Mouse (Mus musculus): ENCODE results near the gene Sh3rf1.

The Sh3rf1 gene

DNA sequence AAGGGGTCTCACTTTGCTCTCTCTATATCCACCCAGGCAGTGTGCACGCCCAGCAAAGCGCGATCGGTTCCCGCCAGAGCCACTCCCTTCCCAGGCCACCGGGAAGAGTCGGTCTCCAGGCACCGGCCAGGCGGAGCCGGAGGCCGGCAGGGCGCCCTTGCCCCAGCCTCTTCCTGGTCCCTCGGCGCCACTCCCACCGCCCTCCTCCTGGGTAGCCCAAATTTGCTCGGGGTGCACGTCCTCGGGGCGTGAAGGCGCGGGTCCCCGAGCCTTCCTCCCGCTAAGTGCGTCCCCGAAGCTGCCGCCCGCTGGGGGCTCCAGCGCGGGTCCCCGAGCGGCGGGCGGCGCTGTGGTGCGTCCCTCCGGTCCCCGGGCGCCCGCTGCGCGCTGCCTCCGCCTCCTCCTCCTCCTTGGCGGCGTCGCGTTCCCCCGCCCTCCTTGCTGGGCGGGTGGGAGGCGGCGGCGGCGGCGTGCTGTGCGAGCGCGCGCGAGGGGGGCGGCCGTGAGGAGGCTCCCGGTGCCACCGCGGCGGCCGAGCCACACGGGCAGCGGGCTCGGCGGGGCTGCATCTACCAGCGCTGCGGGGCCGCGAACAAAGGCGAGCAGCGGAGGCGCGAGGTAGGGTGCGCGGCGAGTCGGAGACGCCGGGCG lies at the start of gene Sh3rf1:
Gene Sh3rf1 (plus strand): TSS at position 144 of the 651 bp plus-strand sequence.
- peak; percentile 79 for DNase-seq (ENCODE audit: low spot score)

DNA sequence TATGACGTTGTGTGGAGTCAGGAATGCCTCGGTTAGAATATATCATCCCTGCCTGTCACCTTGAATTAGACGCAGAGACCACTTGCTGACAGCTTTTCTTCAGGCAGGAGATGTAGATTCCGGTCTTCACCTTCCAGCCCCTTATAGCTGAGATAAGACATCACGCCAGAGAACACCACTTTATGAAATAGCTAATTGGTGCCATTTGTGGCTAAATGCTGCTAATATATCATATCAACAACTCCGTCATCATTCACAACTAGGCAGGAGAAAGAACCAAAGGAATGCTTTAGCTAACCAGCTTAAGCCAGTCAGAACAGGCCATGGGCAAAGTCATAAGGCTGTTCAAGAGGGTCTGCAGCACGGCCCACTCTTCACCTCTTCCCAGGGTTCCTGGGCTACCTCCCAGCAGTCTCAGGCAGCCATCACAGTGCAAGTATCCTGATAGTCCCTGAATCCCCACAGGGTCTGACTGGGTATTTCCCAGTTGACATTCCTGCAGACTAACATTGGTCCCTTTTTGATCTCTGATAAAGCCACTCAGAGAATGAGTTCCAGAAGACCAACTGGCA lies 49.7 kb upstream of the Sh3rf1 start:
- DNase-seq (ENCODE audit: low spot score): no peak

DNA sequence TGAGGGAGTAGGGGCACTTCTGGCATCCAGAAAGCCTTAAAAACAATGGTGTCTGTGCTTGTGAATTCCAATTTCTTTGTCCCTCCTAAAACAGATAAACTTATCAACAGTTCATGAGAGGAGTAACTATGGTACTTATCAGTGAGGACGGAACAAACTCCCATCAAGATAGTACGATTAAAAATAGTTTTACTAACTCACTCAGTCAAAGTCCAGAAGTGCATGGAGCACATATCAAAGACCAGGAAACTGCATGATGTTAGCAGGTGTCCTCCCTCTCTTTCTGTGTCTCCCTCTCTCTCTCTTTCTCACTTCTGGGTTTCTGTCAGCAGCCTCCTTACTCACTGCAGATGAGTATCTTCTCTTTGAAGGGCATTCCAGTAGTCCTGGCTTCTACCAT lies 47.8 kb upstream of the Sh3rf1 start:
- no peak for DNase-seq (ENCODE audit: low spot score)

DNA sequence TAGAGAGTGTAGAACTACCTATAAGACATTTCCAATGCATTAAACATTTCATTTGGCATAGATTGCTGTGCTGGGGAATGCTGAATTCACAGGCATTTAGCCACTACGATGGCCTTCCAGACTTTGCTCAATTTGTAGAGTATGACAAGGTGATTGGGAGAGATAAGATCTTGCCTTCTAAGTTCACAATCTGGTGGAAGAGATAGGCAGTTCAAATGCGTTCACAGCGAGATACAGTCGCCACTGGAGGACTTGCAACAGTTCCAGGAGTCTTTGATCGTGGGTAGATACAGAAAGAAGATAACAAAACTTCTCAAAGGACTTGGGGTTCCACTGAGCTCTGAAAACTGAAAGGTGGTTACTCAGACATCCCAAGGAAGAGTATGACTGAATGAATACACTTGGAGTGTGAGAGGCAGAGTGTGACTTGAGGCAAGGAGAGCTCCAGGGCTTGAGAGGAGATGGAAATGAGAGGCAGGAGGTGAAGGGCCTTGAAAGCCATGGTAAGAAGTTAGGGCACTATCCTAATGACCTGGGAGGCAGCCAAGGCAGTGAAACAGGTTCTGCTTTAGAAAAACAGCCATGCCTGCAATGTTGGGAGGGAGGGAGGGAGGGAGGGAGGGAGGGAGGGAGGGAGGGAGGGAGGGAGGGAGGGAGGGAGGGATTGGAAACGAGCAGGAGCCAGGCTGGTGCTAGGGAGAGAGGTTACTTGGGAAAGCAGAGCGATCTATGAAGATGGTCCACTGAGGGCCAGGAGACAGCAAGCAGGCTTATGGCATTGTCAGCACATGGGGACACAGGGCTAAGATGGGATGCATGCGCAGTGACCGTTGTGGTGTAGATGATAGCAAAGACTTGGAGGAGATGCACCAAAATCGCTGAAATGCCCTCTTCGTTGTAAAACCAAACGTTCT lies 45.7 kb upstream of the Sh3rf1 start:
- no peak for DNase-seq (ENCODE audit: low spot score)

DNA sequence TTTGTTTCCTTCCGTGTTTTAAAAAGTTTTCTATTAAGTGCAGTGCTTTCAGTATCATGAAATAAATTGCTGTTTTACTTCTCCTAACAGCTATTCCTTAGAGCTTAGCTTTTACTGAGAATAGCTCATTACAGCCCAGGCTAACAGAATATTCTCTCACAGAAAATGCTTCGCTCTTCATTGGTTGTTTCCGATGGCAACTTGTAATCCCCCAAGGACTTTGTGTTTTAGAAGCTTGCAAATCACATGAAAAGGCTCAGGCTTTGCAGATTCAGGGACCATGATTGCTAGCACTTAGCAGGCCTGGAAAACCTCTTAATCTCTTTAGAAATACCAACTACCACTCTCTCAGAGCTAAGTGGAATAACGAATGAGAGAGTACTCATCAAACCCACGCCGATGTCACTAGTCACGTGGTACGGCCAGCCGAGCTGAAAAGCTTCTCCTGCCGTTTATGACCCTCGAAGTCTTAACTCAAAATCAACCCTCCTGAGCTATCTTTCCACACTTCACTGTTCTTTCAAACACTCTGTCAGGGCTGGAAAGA lies 45.0 kb upstream of the Sh3rf1 start:
- peak; percentile 25 for DNase-seq (ENCODE audit: low spot score)

DNA sequence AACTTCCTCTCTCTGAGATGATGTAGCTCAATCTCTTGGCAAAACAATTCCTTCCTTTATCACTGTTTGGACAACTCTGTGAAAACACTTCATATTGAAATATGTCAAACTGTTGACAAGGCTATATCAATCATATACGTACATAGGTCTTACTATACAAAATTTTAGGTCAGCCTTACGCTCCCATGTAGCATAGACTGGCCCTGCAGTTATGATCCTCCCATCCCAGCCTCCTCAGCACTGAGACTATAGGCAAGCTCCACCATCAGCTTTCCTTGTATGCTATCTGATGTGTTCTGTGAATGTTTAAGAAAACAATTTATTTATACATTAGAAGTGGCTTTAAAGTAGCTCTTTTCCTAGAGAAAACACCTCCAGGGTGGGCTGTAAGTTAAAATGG lies 42.1 kb upstream of the Sh3rf1 start:
- DNase-seq (ENCODE audit: low spot score): no peak

DNA sequence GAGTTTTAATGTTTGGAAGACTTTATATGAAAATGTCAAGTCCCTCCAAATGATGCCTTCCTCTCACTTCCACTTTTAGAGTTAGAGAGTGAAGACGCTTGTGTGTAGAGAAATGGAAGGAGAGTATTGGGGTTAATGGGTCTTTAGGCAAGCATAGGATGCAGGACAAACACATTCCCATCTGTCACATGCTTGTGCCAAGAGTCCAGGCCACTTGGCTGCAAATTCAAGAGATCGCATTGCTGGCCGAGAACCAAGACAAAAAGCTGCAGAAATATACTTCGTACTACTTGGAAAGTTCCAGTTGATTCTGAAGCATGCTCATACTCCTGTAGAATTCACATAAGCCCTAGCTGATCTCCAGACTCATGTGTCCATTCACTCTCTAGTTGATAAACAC lies 41.7 kb upstream of the Sh3rf1 start:
- DNase-seq (ENCODE audit: low spot score): no peak

DNA sequence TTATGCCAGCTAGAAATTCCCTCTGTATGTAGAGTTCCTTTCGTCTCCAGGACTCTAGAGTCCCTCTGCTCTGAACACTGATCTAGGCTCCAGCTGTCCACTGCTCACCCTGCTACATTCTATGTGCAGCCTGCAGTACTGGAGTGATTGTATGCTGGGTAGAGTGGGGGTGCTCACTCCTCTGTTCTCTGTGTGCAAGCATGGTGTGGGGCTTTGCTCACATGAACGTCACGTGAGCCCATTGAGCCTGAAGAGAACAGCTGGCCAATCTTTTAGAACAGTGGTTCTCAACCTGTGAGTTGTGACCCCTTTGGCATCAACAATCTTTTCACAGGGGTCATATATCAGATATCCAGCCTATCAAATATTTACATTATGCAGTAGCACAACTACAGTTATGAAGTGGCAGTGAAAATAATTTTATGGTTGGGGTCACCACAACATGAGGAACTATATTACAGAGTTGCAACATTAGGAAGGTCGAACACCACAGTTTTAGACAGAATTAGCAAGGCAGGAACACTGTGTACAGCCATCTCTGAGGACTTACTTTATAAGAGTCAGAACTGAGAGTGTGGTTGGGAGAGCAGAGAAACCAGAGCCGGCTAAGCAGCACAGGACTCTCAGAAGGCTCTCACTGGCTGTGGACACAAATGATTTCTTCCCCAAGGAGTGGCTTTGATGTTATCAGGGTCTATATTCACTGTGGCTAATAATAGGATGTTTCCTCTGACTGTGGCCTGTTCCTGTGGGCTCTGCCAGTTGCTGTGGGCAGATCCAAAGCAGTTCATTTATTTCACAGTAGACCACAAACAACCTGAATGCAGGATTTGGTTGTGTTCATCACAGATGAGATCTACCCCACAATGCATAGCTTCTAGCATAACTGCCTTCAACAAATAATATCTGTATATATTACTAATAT lies 38.1 kb upstream of the Sh3rf1 start:
- no peak for DNase-seq (ENCODE audit: low spot score)

DNA sequence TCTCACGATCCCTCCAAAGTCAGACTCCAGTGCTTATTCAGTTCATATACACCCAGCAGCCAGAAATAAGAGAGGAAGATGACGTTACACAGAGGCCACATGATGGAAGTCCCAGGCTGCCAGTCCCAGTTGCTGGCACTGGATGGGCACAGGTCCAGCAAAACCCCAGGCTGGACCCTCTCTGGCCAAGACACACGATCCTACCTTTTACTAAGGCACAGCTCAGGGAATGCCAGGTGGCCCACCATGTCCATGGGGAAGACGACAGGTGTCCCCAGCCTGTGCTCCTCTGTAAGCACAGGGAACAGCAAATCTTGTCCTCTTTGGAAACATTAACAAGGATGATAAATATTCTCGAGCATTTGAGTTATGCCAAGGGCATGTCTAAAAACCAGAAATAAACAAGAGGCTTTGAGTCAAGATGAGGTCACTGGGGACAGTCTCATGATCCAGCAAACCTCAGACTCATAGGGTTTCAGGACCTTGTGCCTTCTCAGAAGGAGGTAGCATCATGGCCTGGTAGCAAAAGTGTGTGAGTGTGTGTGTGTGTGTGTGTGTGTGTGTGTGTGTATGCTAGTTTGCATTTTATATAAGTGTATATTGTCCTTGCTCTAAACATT lies 29.3 kb upstream of the Sh3rf1 start:
- no peak for DNase-seq (ENCODE audit: low spot score)

DNA sequence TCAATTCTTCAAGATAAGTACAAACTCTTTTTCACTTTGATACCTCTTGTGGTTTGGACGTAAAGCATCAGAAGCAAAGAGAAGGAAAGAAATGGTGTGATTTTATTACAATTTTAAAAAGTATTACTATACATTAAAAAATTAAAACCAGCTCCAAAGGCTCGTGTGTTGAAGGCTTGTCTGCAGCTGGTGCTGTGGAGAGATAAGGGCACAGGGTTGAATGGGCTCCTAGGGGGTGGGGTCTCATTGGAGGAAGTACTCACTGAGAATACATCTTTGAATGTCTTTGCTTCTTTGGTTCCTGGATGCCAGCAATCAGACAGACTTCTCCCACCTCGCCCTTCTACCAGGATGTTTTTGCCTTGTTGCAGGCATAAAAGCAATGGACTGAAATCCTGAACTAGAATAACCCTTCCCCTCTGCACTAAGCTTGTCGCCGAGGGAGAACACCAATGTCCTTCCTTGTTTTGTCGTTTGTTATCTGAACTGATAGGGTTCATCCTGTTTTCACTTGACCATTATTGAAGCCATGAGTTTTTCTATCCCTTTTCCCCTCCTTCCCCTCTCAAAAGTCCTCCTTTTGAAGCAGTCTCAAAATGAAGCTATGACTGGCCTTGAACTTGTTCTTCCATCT lies 23.3 kb upstream of the Sh3rf1 start:
- DNase-seq (ENCODE audit: low spot score): no peak

DNA sequence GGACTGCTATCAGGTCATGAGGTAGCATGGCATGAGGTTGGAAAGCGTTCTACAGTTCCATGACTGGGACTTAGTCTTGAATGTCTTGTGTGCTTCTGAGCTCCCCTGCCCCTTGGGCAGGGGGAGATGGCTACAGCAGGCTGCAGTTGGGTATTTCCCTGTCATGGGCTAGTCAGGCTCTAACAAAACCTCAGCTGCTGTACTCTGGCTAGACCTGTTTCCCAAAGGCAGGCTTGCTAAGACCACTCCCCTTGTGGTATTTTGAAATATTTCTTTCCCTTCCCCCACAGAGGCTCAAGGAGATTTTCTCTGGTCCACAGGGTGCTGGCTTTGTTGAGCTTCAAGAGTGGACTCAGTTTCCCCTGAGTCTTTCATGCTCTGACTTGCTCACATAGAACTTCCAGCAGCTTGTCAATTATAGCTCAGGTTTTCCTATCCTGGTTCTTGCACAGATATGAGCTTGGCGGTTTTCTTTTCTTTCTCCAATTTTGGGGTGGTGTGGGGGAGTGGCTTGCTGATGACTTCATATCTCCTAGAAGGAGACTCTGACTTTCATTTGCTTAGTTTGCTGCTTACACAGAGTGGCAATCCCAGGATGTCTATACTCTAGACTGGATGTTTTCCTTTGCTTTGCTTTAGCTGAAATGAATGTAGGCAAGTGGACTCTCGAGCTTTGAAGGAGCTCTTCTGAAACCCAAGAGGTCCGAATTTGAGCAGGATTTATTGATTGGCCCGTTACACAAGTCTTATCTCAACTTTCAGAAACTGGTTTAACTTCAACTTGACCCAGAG lies 20.4 kb upstream of the Sh3rf1 start:
- no peak for DNase-seq (ENCODE audit: low spot score)

DNA sequence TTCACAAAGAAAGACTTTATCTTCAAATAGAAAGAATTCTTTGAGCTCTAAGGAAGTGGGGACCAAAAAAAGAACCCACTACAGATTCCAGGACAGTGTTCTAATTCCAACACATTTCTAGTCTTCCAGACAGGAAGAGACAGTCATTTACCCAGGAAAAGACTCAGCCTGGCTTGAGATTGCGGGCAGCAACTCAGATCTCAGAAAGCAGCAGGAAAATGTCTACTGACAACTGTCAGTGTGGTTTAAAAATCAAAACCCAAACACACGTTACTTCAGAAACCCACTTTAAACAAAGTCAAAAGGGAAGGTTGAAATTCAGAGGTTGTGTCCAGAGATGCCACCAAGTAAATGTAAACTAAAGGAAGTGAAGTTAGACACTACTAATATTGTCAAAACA lies 16.8 kb upstream of the Sh3rf1 start:
- DNase-seq (ENCODE audit: low spot score): no peak

DNA sequence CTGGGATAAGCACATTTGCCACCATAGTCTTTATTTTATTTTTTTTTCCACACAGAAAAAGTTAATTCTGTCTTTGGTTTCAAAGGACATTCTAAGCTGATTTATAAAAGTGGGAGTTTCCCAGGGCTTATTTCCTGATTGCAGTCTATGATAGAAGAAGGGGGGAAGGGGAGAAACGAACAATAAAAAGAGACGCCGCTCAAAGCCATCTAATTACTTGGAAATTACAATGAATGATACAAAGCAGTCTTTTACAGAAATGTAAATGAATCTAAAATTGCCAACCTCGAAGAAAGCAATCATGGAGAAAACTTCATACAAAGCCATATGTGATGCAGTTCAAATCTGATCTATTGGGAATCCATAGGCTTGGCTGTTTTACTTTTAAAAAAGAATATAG lies 16.0 kb upstream of the Sh3rf1 start:
- no peak for DNase-seq (ENCODE audit: low spot score)

DNA sequence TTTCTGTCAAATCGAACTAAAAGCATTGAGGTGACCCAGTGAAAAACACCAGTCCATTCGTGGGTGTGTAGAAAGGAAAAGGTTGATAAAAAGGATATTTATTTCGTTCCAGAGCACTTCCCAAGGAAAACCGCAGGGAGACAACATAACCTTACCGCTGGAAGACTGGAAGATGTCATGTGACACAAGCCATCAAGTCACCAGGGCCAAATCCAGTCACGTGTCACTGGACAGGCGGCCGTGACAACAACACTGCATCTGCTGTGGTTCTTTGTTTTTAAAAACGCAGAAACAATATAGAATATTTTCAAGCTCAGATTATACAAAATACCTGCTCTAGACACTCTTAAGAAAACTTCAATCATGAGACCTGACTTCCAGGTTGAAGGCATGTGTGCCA lies 15.0 kb upstream of the Sh3rf1 start:
- no peak for DNase-seq (ENCODE audit: low spot score)

DNA sequence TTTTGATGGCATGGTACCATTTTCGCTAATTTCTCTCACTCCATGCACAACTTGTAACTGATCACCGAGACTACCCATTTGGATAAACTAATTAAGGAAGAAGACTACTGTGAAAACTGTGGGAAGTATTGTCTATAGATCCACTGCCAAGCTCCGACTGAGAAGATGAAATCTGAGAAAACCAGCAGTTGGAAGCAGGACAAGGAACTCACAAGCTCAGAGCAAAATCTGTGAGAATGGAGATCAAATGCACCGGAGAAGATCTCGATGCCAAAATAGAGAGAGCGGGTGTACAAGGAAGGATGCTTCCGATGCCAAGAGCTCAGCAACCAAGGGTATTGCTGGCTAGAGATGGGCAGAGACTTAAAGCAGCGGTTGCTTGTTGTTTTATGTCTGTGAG lies 12.8 kb upstream of the Sh3rf1 start:
- DNase-seq (ENCODE audit: low spot score): no peak

DNA sequence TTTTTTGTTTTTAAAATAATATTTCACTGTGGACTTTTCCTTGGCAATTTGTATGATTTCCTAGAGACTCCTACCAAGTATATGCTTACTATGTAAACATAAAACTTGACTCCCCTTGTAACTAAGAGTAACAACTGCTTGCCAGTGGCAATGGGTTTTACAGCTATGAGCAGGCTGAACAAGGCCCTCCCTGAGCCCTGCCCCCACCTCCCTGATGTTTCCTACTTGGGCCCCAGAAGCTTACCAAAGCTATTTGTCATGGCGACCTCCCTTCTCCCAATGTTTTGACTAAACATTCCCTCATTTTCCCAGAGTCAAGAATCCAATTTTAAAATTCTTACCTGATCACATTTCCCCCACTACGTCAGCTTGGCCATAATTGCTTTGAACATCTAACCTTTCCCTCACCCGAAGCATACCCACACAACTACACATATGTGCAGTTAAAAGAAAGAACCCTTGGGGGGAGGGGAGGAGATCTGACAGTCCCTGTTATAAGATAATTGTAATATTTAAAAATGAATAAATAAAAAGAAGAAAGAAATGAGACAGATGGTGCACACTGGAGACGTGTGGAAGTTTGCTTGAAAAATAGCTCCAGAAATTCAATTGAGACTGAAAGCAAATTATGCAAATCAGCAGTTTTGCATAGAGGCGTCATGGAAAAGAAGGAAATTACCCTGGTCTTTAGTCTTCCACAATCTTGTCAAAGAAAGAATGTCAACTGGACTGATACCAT lies 8.4 kb upstream of the Sh3rf1 start:
- no peak for DNase-seq (ENCODE audit: low spot score)

DNA sequence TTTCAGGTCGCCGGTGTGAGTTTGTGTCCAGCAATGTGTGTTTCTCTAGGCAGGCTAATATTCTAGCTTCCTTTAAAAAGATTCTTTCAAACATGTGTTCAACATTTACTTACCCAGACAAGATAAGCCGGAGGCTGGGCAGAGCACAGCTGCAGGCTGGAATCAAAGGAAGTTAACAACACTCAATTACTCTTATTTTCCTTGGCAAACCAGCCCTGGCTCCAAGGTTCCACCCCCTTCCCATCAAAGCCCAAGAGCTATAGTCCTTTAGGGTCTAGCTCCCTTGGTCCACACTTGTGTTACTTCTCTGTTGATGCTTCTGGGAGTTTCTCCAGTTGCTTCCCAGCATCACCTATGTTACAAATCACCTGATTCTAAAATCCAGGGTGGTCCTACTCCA lies 6.7 kb upstream of the Sh3rf1 start:
- DNase-seq (ENCODE audit: low spot score): no peak

DNA sequence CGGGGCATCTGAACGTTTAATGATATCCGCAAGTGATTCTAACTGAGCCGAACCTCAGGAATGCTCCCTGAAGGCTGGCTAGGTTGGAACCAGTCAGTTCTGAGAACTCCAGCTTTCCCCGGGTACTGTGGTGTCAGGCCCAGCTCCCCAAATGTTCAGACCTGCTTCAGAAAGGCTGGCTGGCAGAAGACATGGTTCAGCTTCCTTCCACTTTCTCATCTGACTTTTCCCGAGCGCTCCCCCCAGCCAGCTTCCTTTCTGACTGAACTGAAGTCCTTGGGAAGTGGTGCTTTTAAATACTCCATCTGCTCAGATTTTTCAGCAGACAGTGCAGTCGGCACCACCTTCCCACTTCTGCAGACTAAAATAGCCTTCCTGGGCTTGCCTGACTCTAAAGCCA lies 6.2 kb upstream of the Sh3rf1 start:
- no peak for DNase-seq (ENCODE audit: low spot score)

DNA sequence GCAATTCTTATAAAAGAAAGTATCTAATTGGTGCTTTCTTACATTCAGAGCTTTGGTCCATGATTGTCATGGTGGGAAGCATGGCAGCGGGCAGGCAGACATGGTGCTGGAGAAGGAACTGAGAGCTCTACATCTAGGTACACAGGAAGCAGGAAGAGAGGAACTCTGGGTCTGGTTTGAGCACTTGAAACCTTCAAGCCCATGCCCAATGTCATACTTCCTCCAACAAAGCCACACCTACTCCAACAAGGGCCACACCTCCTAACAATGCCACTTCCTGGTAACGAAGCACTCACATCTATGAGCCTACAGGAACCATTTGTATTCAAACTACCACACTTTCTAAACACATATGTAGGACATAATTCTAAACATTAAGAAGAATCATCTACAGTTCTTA lies 5.2 kb upstream of the Sh3rf1 start:
- no peak for DNase-seq (ENCODE audit: low spot score)
